Mouse (Mus musculus): ENCODE measurements around the gene Cuedc1. TPM values are rescaled to one million over a fixed set of nuclear protein-coding genes. Genes with fewer than 3 reads are reported as not detected.

Gene Cuedc1
- polyA plus RNA-seq, 1 experiment = 10.7 TPM

DNA sequence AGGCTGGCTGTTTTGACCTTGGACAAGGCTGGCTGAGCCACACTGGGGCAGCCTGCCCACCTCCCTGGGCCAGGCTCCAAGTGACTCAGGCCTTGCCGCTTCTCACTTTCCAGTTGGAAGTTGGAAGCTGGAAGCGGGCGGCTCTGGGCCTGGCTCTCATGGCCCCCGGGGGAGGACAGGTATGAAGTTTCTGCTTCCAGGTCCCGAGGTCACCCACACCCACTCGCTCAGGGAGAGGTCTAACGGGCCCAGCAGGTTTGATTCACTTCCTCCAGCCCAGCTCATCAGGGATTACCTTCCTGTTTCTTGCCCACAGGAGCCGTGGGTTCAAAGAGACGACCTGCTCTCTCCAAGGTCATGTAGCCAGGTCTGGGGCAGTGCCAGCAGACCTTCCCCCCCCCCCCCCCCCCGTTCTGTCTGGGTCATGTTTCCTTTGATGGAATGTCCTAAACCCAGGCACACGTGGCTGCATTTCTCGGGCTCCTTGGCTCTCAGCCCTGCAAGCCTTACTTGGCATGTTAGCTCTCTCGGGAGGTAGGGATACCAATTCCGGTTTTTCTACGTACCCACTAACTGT is 67.0 kb downstream of the Cuedc1 start:
- TF ChIP-seq POLR2A (IDR thresholded peaks at IDR 0.05; ENCODE audit: low read depth, low read length) (no peak), CTCF (IDR thresholded peaks at IDR 0.05; ENCODE audit: extremely low read depth, insufficient read depth, insufficient read length, insufficient replicate concordance) (no peak)
- H3K36me3 ChIP-seq (ENCODE audit: control insufficient read depth, insufficient read depth, low read length) = no peaks in the 10 kb centered on the region
- H3K27ac ChIP-seq (ENCODE audit: insufficient read depth, low read length) = peak overlapping the region; percentile 37; the same call in 1 of the 2 replicates
- 15% methylated on average over 15 of the region's 15 CpGs for WGBS
- no peak overlapping the region for H3K4me3 ChIP-seq (ENCODE audit: extremely low read depth, insufficient read depth, insufficient read length)
- DNase-seq (ENCODE audit: low read depth in 1 of 2, low spot score in 2 of 2) = no peak
- H3K4me1 ChIP-seq (ENCODE audit: control insufficient read depth, insufficient read depth, insufficient read length) = peaks cover 5% of the 10 kb centered on the region; the same call in 1 of the 2 replicates
- H3K27me3 ChIP-seq (ENCODE audit: control insufficient read depth, insufficient read depth, low read length) = no peaks in the 10 kb centered on the region

GRCm38 (mm10) chr11:88165683-88166364 is 68.0 kb downstream of the Cuedc1 start:
- TF ChIP-seq POLR2A (IDR thresholded peaks at IDR 0.05; ENCODE audit: low read depth, low read length) (no peak), CTCF (IDR thresholded peaks at IDR 0.05; ENCODE audit: extremely low read depth, insufficient read depth, insufficient read length, insufficient replicate concordance) (no peak)

DNA sequence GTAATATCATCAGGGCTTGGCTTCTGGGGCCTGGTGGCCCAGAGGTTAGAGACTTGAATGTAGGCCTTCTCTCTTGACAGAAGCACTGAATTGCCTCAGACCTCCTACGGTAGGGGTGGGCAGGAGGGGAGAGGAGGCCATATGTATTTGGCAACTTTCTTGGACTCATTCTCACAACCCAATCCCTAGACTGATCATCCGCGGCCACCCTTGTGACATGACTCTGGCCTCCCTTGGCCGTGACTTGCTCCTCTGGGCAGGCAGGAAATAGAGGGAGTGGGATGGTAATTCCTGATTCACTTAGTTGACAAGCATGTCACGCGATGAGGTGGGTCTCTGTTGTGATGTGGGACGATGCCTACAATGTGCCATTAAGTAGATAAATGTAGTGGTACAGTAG is 68.6 kb downstream of the Cuedc1 start:
- Histone ChIP-seq H3K36me3 (ENCODE audit: control insufficient read depth, insufficient read depth, low read length) (no peaks in the 10 kb centered on the region), H3K27me3 (ENCODE audit: control insufficient read depth, insufficient read depth, low read length) (no peaks in the 10 kb centered on the region), H3K4me3 (ENCODE audit: extremely low read depth, insufficient read depth, insufficient read length) (no peak overlapping the region), H3K4me1 (ENCODE audit: control insufficient read depth, insufficient read depth, insufficient read length) (peaks cover 5% of the 10 kb centered on the region; the same call in 1 of the 2 replicates), H3K27ac (ENCODE audit: insufficient read depth, low read length) (no peak overlapping the region)
- WGBS = 86% methylated on average over 7 of the region's 7 CpGs
- TF ChIP-seq POLR2A (IDR thresholded peaks at IDR 0.05; ENCODE audit: low read depth, low read length) (no peak), CTCF (IDR thresholded peaks at IDR 0.05; ENCODE audit: extremely low read depth, insufficient read depth, insufficient read length, insufficient replicate concordance) (no peak)
- DNase-seq (ENCODE audit: low read depth in 1 of 2, low spot score in 2 of 2) = no peak

More at GRCm38 (mm10) chr11:88165683-88166364, 68.0 kb downstream of the Cuedc1 start:
- no peak overlapping the region for H3K4me3 ChIP-seq (ENCODE audit: extremely low read depth, insufficient read depth, insufficient read length)
- WGBS = 51% methylated on average over 10 of the region's 10 CpGs
- no peaks in the 10 kb centered on the region for H3K36me3 ChIP-seq (ENCODE audit: control insufficient read depth, insufficient read depth, low read length)
- peaks cover 5% of the 10 kb centered on the region; the same call in 1 of the 2 replicates for H3K4me1 ChIP-seq (ENCODE audit: control insufficient read depth, insufficient read depth, insufficient read length)
- H3K27ac ChIP-seq (ENCODE audit: insufficient read depth, low read length) = peak overlapping the region; percentile 23
- H3K27me3 ChIP-seq (ENCODE audit: control insufficient read depth, insufficient read depth, low read length) = no peaks in the 10 kb centered on the region
- DNase-seq (ENCODE audit: low read depth in 1 of 2, low spot score in 2 of 2) = no peak

DNA sequence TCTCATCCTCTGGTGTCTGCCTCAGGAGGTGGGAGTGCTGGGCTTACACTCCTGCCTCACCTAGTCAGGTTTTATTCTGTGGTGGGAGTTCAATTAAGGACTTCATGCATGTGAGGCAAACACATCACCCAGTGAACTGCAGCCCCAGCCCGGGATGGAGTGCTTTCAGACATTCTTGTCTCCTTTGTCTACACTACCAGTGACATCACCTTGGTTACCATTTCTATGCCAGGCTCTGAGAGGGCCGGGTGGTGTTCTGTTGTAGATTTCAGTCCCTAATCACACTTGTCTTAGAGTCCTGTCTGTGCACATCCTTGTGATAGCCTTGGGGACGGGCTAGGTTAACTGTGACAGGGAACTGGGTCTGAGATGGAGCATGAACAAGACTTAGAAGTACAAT is 70.8 kb downstream of the Cuedc1 start:
- 88% methylated on average over 3 of the region's 3 CpGs for WGBS
- no peaks in the 10 kb centered on the region for H3K27me3 ChIP-seq (ENCODE audit: control insufficient read depth, insufficient read depth, low read length)
- no peak overlapping the region for H3K27ac ChIP-seq (ENCODE audit: insufficient read depth, low read length)
- no peak for DNase-seq (ENCODE audit: low read depth in 1 of 2, low spot score in 2 of 2)
- peaks cover 5% of the 10 kb centered on the region; the same call in 1 of the 2 replicates for H3K4me1 ChIP-seq (ENCODE audit: control insufficient read depth, insufficient read depth, insufficient read length)
- H3K4me3 ChIP-seq (ENCODE audit: extremely low read depth, insufficient read depth, insufficient read length) = no peak overlapping the region
- TF ChIP-seq POLR2A (IDR thresholded peaks at IDR 0.05; ENCODE audit: low read depth, low read length) (no peak), CTCF (IDR thresholded peaks at IDR 0.05; ENCODE audit: extremely low read depth, insufficient read depth, insufficient read length, insufficient replicate concordance) (no peak)
- no peaks in the 10 kb centered on the region for H3K36me3 ChIP-seq (ENCODE audit: control insufficient read depth, insufficient read depth, low read length)

- DNase-seq (ENCODE audit: low read depth in 1 of 2, low spot score in 2 of 2) = no peak
- Histone ChIP-seq H3K4me3 (ENCODE audit: extremely low read depth, insufficient read depth, insufficient read length) (no peak overlapping the region), H3K36me3 (ENCODE audit: control insufficient read depth, insufficient read depth, low read length) (no peaks in the 10 kb centered on the region), H3K27ac (ENCODE audit: insufficient read depth, low read length) (no peak overlapping the region), H3K27me3 (ENCODE audit: control insufficient read depth, insufficient read depth, low read length) (no peaks in the 10 kb centered on the region), H3K4me1 (ENCODE audit: control insufficient read depth, insufficient read depth, insufficient read length) (peaks cover 1% of the 10 kb centered on the region; the same call in 1 of the 2 replicates)
- WGBS = 89% methylated on average over 32 of the region's 32 CpGs
- no peak for TF ChIP-seq CTCF (IDR thresholded peaks at IDR 0.05; ENCODE audit: extremely low read depth, insufficient read depth, insufficient read length, insufficient replicate concordance)
- no peak for TF ChIP-seq POLR2A (IDR thresholded peaks at IDR 0.05; ENCODE audit: low read depth, low read length)
Measured at GRCm38 (mm10) chr11:88169531-88170040, 71.7 kb downstream of the Cuedc1 start.

- Histone ChIP-seq H3K27me3 (ENCODE audit: control insufficient read depth, insufficient read depth, low read length) (no peaks in the 10 kb centered on the region), H3K4me1 (ENCODE audit: control insufficient read depth, insufficient read depth, insufficient read length) (no peaks in the 10 kb centered on the region; the same call in 1 of the 2 replicates), H3K36me3 (ENCODE audit: control insufficient read depth, insufficient read depth, low read length) (no peaks in the 10 kb centered on the region), H3K4me3 (ENCODE audit: extremely low read depth, insufficient read depth, insufficient read length) (no peak overlapping the region), H3K27ac (ENCODE audit: insufficient read depth, low read length) (no peak overlapping the region)
- DNase-seq (ENCODE audit: low read depth in 1 of 2, low spot score in 2 of 2) = no peak
- TF ChIP-seq CTCF (IDR thresholded peaks at IDR 0.05; ENCODE audit: extremely low read depth, insufficient read depth, insufficient read length, insufficient replicate concordance) (no peak), POLR2A (IDR thresholded peaks at IDR 0.05; ENCODE audit: low read depth, low read length) (no peak)
- WGBS = 85% methylated on average over 3 of the region's 3 CpGs
Measured at GRCm38 (mm10) chr11:88170606-88171005, 72.7 kb downstream of the Cuedc1 start.

Data from spleen, adult 2 months (tissue).